Comparison of ENCODE assay signal across 9 mouse cellular contexts in genomic region chr15:12248279-12248678, GRCm38 (mm10). TPM values are rescaled to one million over a fixed set of nuclear protein-coding genes. Genes with fewer than 3 reads are reported as not detected.
DNase-seq lines count a peak whose midpoint lies in the region; ATAC-seq and TF ChIP-seq lines count a peak whose summit lies in the region.
"Had no signal": no experiment of that assay in that cellular context is flagged by ENCODE, and none has a peak within 500 bp of the region (broad histone marks: within the 10 kb centered on the region; RNA-seq: fewer than 3 reads in every experiment).

No protein-coding gene starts in this region.

- H3K36me3 ChIP-seq in E14TG2a.4 (ENCODE audit: insufficient read depth, low read length) = peaks cover 95% of the 10 kb centered on the region
- H3K36me3 ChIP-seq in small intestine, adult 2 months (ENCODE audit: control insufficient read depth, insufficient read depth, low read length) = peaks cover 52% of the 10 kb centered on the region

- H3K27ac ChIP-seq in small intestine, adult 2 months (ENCODE audit: insufficient read depth, low read depth, low read length) = no peak overlapping the region
- H3K27ac ChIP-seq: neural tube, embryonic 13.5 days had no signal

- 48% methylated on average over 4 of the region's 4 CpGs for WGBS in small intestine, adult 2 months

- no peak overlapping the region for H3K4me3 ChIP-seq in E14TG2a.4 (replicated peaks; ENCODE audit: low read length)
- no peak overlapping the region for H3K4me3 ChIP-seq in small intestine, adult 2 months (ENCODE audit: low read depth, low read length)
- H3K4me3 ChIP-seq: neural tube, embryonic 13.5 days had no signal

- intact Hi-C loops in gastrocnemius, postnatal 14 days (cut with DNase I; ENCODE audit: low total_unique reads) = loop anchor here (5.0 kb wide), 1 partner anchor 51 kb away; no protein-coding TSS in a partner anchor

- peaks cover 10% of the 10 kb centered on the region for H3K4me1 ChIP-seq in E14TG2a.4 (replicated peaks; ENCODE audit: low read depth, low read length)
- H3K4me1 ChIP-seq in small intestine, adult 2 months (ENCODE audit: control insufficient read depth, insufficient read depth, insufficient read length, low read length) = no peaks in the 10 kb centered on the region
- H3K4me1 ChIP-seq: neural tube, embryonic 13.5 days had no signal

- DNase-seq in gastrocnemius, postnatal 14 days = peak; percentile 28
- no peak for DNase-seq in gastrocnemius, postnatal 25 days
- peak; percentile 58 for DNase-seq in 3T3-L1 (ENCODE audit: low read depth, low spot score)
- DNase-seq in right cerebral cortex, adult 18-20 months = no peak
- no peak for DNase-seq in ovary, postnatal 14 days (ENCODE audit: low spot score)

- no peak for TF ChIP-seq POLR2A in small intestine, adult 2 months (IDR thresholded peaks at IDR 0.05; ENCODE audit: low read depth, low read length)

- no peaks in the 10 kb centered on the region for H3K27me3 ChIP-seq in E14TG2a.4 (ENCODE audit: insufficient read depth, low read length)
- no peaks in the 10 kb centered on the region for H3K27me3 ChIP-seq in small intestine, adult 2 months (ENCODE audit: control insufficient read depth, insufficient read depth, low read length)
- H3K27me3 ChIP-seq: neural tube, embryonic 13.5 days had no signal

- TF ChIP-seq CTCF in E14TG2a.4 (conservative IDR thresholded peaks at IDR 0.05; ENCODE audit: low read length) = peak; percentile 56
- TF ChIP-seq CTCF in small intestine, adult 2 months (IDR thresholded peaks at IDR 0.05; ENCODE audit: extremely low read depth, insufficient read length, insufficient replicate concordance, low read depth, low read length) = peak; percentile 16; the same call in 1 of the 2 replicates

- no peaks in the 10 kb centered on the region for H3K9me3 ChIP-seq in E14TG2a.4 (ENCODE audit: low read length)
- H3K9me3 ChIP-seq: neural tube, embryonic 13.5 days had no signal

- peak; percentile 66 for ATAC-seq in erythroblast, adult 5-6 weeks (replicated peaks; ENCODE audit: low FRiP score, poor library complexity, severe bottlenecking)

RNA-seq across cellular contexts. Expression of gene Mtmr12, which starts 43.5 kb away (rescaled TPM):
- 1 to 10 TPM; 6.0 to 7.1 TPM for total RNA-seq in gastrocnemius, postnatal 14 days (2021)
- 1 to 10 TPM; 3.1 to 4.7 TPM for total RNA-seq in gastrocnemius, postnatal 25 days (2021)
- 3.8 and 12.3 TPM in 2 replicates for total RNA-seq in erythroblast, adult 5-6 weeks (2015; ENCODE audit: low replicate concordance)
- total RNA-seq in erythroblast, adult 5-6 weeks (2017; ENCODE audit: low replicate concordance) = 5.7 and 9.3 TPM in 2 replicates
- 11.7 and 24.7 TPM in 2 replicates for polyA plus RNA-seq in small intestine, adult 2 months (2012; rRNA removed)

Comparison
In these comparisons a context has a peak if more than half of its experiments do, and no peak if none do; other contexts are left out.
1. DNase-seq: peak in gastrocnemius, postnatal 14 days (single experiment) and 3T3-L1 (single experiment); none in gastrocnemius, postnatal 25 days (single experiment), right cerebral cortex, adult 18-20 months (single experiment) and ovary, postnatal 14 days (single experiment).